Mouse (Mus musculus): Measurements from ENCODE around the gene Smad6. TPM values are rescaled to one million over a fixed set of nuclear protein-coding genes. Genes with fewer than 3 reads are reported as not detected.

The Smad6 gene
- polyA plus RNA-seq, 1 experiment from 2014 or later: 1.8 TPM

- H3K9ac ChIP-seq (replicated peaks): no peak overlapping the region; the same call in 1 of the 2 replicates
- 55% methylated on average over 12 of the region's 12 CpGs for WGBS (ENCODE audit: insufficient replicate concordance)
- DNase-seq (no peak), ATAC-seq (no peak)
- no peaks in the 10 kb centered on the region for H3K4me1 ChIP-seq (ENCODE audit: insufficient read depth)
- H3K27me3 ChIP-seq (ENCODE audit: insufficient read depth, low read length): no peaks in the 10 kb centered on the region
- TF ChIP-seq CTCF (IDR thresholded peaks at IDR 0.05; ENCODE audit: low read depth) (no peak), EP300 (IDR thresholded peaks at IDR 0.05; ENCODE audit: low read depth) (no peak)
- no peaks in the 10 kb centered on the region for H3K36me3 ChIP-seq (replicated peaks; ENCODE audit: insufficient read depth, low read length)
- no peaks in the 10 kb centered on the region for H3K9me3 ChIP-seq (ENCODE audit: low read length)
- no peak overlapping the region for H3K27ac ChIP-seq (ENCODE audit: low read depth)
- H3K4me2 ChIP-seq (ENCODE audit: low read depth, low read length): no peak overlapping the region
- H3K4me3 ChIP-seq (ENCODE audit: low read depth, low read length): no peak overlapping the region
Observed at GRCm38 (mm10) chr9:63941747-63942607, 79.9 kb downstream of the Smad6 start.

- Histone ChIP-seq H3K4me1 (ENCODE audit: insufficient read depth) (no peaks in the 10 kb centered on the region), H3K27ac (ENCODE audit: low read depth) (no peak overlapping the region), H3K4me2 (ENCODE audit: low read depth, low read length) (no peak overlapping the region), H3K4me3 (ENCODE audit: low read depth, low read length) (no peak overlapping the region), H3K27me3 (ENCODE audit: insufficient read depth, low read length) (no peaks in the 10 kb centered on the region), H3K9ac (replicated peaks) (no peak overlapping the region), H3K9me3 (ENCODE audit: low read length) (no peaks in the 10 kb centered on the region), H3K36me3 (replicated peaks; ENCODE audit: insufficient read depth, low read length) (no peaks in the 10 kb centered on the region)
- ATAC-seq (no peak), DNase-seq (no peak)
- whole genome bisulfite sequencing (ENCODE audit: insufficient replicate concordance): 63% methylated on average over 5 of the region's 5 CpGs
- TF ChIP-seq CTCF (IDR thresholded peaks at IDR 0.05; ENCODE audit: low read depth): no peak
- no peak for TF ChIP-seq EP300 (IDR thresholded peaks at IDR 0.05; ENCODE audit: low read depth)
Observed at GRCm38 (mm10) chr9:63936256-63936655, 85.6 kb downstream of the Smad6 start.

- no peak for ATAC-seq
- no peaks in the 10 kb centered on the region for H3K4me1 ChIP-seq (ENCODE audit: insufficient read depth)
Observed at GRCm38 (mm10) chr9:63933068-63933467, 88.8 kb downstream of the Smad6 start.

GRCm38 (mm10) chr9:63927340-63928049 lies 94.4 kb downstream of the Smad6 start:
- Histone ChIP-seq H3K36me3 (replicated peaks; ENCODE audit: insufficient read depth, low read length) (no peaks in the 10 kb centered on the region), H3K4me1 (ENCODE audit: insufficient read depth) (peaks cover 3% of the 10 kb centered on the region; the same call in 1 of the 2 replicates), H3K27me3 (ENCODE audit: insufficient read depth, low read length) (peaks cover 21% of the 10 kb centered on the region), H3K9ac (replicated peaks) (peak overlapping the region; percentile 26), H3K27ac (ENCODE audit: low read depth) (no peak overlapping the region), H3K4me2 (ENCODE audit: low read depth, low read length) (peak overlapping the region; percentile 50), H3K9me3 (ENCODE audit: low read length) (no peaks in the 10 kb centered on the region), H3K4me3 (ENCODE audit: low read depth, low read length) (0 out of 2 replicates have a peak overlapping the region, but pooled peaks have one; percentile 10)
- TF ChIP-seq CTCF (IDR thresholded peaks at IDR 0.05; ENCODE audit: low read depth): no peak
- TF ChIP-seq EP300 (IDR thresholded peaks at IDR 0.05; ENCODE audit: low read depth): no peak
- peak; percentile 31; the same call in 1 of the 2 replicates for ATAC-seq
- WGBS (ENCODE audit: insufficient replicate concordance): 10% methylated on average over 34 of the region's 34 CpGs
- peak; percentile 29 for DNase-seq

More at GRCm38 (mm10) chr9:63933068-63933467, 88.8 kb downstream of the Smad6 start:
- Histone ChIP-seq H3K4me3 (ENCODE audit: low read depth, low read length) (no peak overlapping the region), H3K27me3 (ENCODE audit: insufficient read depth, low read length) (peaks cover 6% of the 10 kb centered on the region), H3K9me3 (ENCODE audit: low read length) (no peaks in the 10 kb centered on the region), H3K36me3 (replicated peaks; ENCODE audit: insufficient read depth, low read length) (no peaks in the 10 kb centered on the region), H3K4me2 (ENCODE audit: low read depth, low read length) (no peak overlapping the region), H3K9ac (replicated peaks) (no peak overlapping the region), H3K27ac (ENCODE audit: low read depth) (no peak overlapping the region)
- TF ChIP-seq EP300 (IDR thresholded peaks at IDR 0.05; ENCODE audit: low read depth): no peak
- no peak for TF ChIP-seq CTCF (IDR thresholded peaks at IDR 0.05; ENCODE audit: low read depth)
- no peak for DNase-seq
- 28% methylated on average over 5 of the region's 5 CpGs for whole genome bisulfite sequencing (ENCODE audit: insufficient replicate concordance)

- ATAC-seq: no peak
Observed at GRCm38 (mm10) chr9:63926377-63926776, 95.5 kb downstream of the Smad6 start.

GRCm38 (mm10) chr9:63923190-63923717 lies 98.6 kb downstream of the Smad6 start:
- Histone ChIP-seq H3K4me2 (ENCODE audit: low read depth, low read length) (no peak overlapping the region), H3K27ac (ENCODE audit: low read depth) (no peak overlapping the region), H3K4me1 (ENCODE audit: insufficient read depth) (peaks cover 5% of the 10 kb centered on the region; the same call in 1 of the 2 replicates), H3K27me3 (ENCODE audit: insufficient read depth, low read length) (peaks cover 17% of the 10 kb centered on the region), H3K4me3 (ENCODE audit: low read depth, low read length) (no peak overlapping the region), H3K9me3 (ENCODE audit: low read length) (no peaks in the 10 kb centered on the region), H3K9ac (replicated peaks) (no peak overlapping the region), H3K36me3 (replicated peaks; ENCODE audit: insufficient read depth, low read length) (no peaks in the 10 kb centered on the region)
- no peak for TF ChIP-seq CTCF (IDR thresholded peaks at IDR 0.05; ENCODE audit: low read depth)
- TF ChIP-seq EP300 (IDR thresholded peaks at IDR 0.05; ENCODE audit: low read depth): no peak
- 72% methylated on average over 9 of the region's 9 CpGs for WGBS (ENCODE audit: insufficient replicate concordance)
- DNase-seq: no peak
- ATAC-seq: no peak

More at GRCm38 (mm10) chr9:63926377-63926776, 95.5 kb downstream of the Smad6 start:
- H3K9me3 ChIP-seq (ENCODE audit: low read length): no peaks in the 10 kb centered on the region
- H3K27me3 ChIP-seq (ENCODE audit: insufficient read depth, low read length): peaks cover 21% of the 10 kb centered on the region
- no peak overlapping the region for H3K4me2 ChIP-seq (ENCODE audit: low read depth, low read length)
- no peak overlapping the region for H3K4me3 ChIP-seq (ENCODE audit: low read depth, low read length)
- peaks cover 3% of the 10 kb centered on the region; the same call in 1 of the 2 replicates for H3K4me1 ChIP-seq (ENCODE audit: insufficient read depth)
- DNase-seq: no peak
- H3K9ac ChIP-seq (replicated peaks): no peak overlapping the region
- H3K36me3 ChIP-seq (replicated peaks; ENCODE audit: insufficient read depth, low read length): no peaks in the 10 kb centered on the region
- H3K27ac ChIP-seq (ENCODE audit: low read depth): no peak overlapping the region
- 84% methylated on average over 7 of the region's 7 CpGs for WGBS (ENCODE audit: insufficient replicate concordance)
- TF ChIP-seq CTCF (IDR thresholded peaks at IDR 0.05; ENCODE audit: low read depth): no peak
- no peak for TF ChIP-seq EP300 (IDR thresholded peaks at IDR 0.05; ENCODE audit: low read depth)
